Mouse (Mus musculus) cerebellum, postnatal 14 days (tissue): Measurements from ENCODE around the gene Plekhg1.

Experiments used
- DNase-seq, 2 experiments: peaks; one replicate each; pipeline ENCODE4 v3.0.0; 2021; ENCODE audit warnings: mixed read lengths in 2 of 2

Gene Plekhg1

GRCm38 (mm10) chr10:3743069-3743468 lies 2.9 kb downstream of the Plekhg1 start:
- peak; percentile 38 to 47 for DNase-seq

- peak; percentile 43 to 45 for DNase-seq
These were observed 3.7 kb downstream of the Plekhg1 start for GRCm38 (mm10) chr10:3743826-3744225.

- no peak for DNase-seq
These were observed 6.8 kb downstream of the Plekhg1 start for GRCm38 (mm10) chr10:3746794-3747518.

GRCm38 (mm10) chr10:3749580-3749979 lies 9.4 kb downstream of the Plekhg1 start:
- no peak for DNase-seq

- DNase-seq = no peak
These were observed 21.8 kb downstream of the Plekhg1 start for GRCm38 (mm10) chr10:3761992-3762391.

GRCm38 (mm10) chr10:3763199-3763598 lies 23.0 kb downstream of the Plekhg1 start:
- DNase-seq = no peak

- DNase-seq = no peak
These were observed 29.0 kb downstream of the Plekhg1 start for GRCm38 (mm10) chr10:3769131-3769530.

- no peak for DNase-seq
These were observed 34.2 kb downstream of the Plekhg1 start for GRCm38 (mm10) chr10:3774330-3774729.

GRCm38 (mm10) chr10:3776761-3777160 lies 36.6 kb downstream of the Plekhg1 start:
- DNase-seq = no peak

- DNase-seq = no peak
These were observed 45.2 kb downstream of the Plekhg1 start for GRCm38 (mm10) chr10:3785362-3785761.

- DNase-seq = no peak
These were observed 46.4 kb downstream of the Plekhg1 start for GRCm38 (mm10) chr10:3786531-3786930.

- no peak for DNase-seq
These were observed 46.8 kb downstream of the Plekhg1 start for GRCm38 (mm10) chr10:3787006-3787405.

GRCm38 (mm10) chr10:3793825-3794224 lies 53.7 kb downstream of the Plekhg1 start:
- peak; percentile 27 to 29 for DNase-seq

GRCm38 (mm10) chr10:3799455-3799854 lies 59.3 kb downstream of the Plekhg1 start:
- DNase-seq = no peak

GRCm38 (mm10) chr10:3801254-3801653 lies 61.1 kb downstream of the Plekhg1 start:
- no peak for DNase-seq

GRCm38 (mm10) chr10:3805334-3805733 lies 65.2 kb downstream of the Plekhg1 start:
- DNase-seq = no peak

- DNase-seq = no peak
These were observed 67.8 kb downstream of the Plekhg1 start for GRCm38 (mm10) chr10:3807980-3808379.

GRCm38 (mm10) chr10:3810476-3811273 lies 70.5 kb downstream of the Plekhg1 start:
- DNase-seq = no peak

GRCm38 (mm10) chr10:3818940-3819701 lies 79.0 kb downstream of the Plekhg1 start:
- peak in 1 of 2 experiments; percentile 14 for DNase-seq

GRCm38 (mm10) chr10:3823826-3824225 lies 83.7 kb downstream of the Plekhg1 start:
- no peak for DNase-seq

GRCm38 (mm10) chr10:3826043-3826442 lies 85.9 kb downstream of the Plekhg1 start:
- DNase-seq = no peak

- DNase-seq = no peak
These were observed 87.2 kb downstream of the Plekhg1 start for GRCm38 (mm10) chr10:3827368-3827767.

GRCm38 (mm10) chr10:3829472-3829871 lies 89.3 kb downstream of the Plekhg1 start:
- peak; percentile 34 to 38 for DNase-seq
